Mouse (Mus musculus) CD8-positive naive resting alpha-beta T cell, adult 57 days (primary cell): Measurements from ENCODE around the gene Rap1gap2. TPM values are rescaled to one million over a fixed set of nuclear protein-coding genes. Genes with fewer than 3 reads are reported as not detected.

Experiments used
- total RNA-seq: library from RNA; stranded (reverse); gene quantifications from one replicate; pipeline ENCODE4 v1.2.4, GENCODE M21; 2023

The Rap1gap2 gene
- total RNA-seq, result 8.3 TPM

DNA sequence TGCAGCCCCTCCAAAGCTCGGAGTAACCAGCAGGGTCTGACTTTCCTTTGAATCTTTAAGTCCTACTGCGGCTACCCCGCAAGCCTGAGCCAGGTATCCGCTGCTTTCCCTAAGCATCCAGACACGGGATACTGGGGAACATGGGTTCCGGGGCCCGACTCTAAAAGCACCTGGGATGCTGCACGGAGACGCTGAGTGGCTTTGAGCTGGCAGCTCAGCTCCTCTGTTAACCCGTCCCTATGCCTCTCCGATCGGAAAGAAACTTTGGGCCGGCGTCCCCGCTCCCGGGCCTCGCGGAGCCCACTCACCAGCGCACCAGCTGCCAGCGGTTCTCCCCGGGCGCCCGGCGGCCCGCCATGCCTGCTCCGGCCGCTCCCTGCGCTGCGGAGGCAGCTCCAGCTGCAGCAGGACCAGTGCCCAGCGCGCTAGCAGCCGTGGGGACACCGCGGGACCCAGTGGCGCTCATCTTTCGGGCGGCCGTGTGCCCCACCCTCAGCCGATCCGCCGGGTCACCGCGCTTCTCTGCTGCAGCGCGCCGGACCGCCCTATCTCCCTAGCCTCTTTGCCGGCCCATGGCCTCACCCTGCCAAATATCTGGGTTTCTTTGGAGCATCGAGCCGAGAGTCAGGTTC lies at the start of gene Rap1gap2:
Gene Rap1gap2 (minus strand): TSS at position 371 of the 632 bp plus-strand sequence.

DNA sequence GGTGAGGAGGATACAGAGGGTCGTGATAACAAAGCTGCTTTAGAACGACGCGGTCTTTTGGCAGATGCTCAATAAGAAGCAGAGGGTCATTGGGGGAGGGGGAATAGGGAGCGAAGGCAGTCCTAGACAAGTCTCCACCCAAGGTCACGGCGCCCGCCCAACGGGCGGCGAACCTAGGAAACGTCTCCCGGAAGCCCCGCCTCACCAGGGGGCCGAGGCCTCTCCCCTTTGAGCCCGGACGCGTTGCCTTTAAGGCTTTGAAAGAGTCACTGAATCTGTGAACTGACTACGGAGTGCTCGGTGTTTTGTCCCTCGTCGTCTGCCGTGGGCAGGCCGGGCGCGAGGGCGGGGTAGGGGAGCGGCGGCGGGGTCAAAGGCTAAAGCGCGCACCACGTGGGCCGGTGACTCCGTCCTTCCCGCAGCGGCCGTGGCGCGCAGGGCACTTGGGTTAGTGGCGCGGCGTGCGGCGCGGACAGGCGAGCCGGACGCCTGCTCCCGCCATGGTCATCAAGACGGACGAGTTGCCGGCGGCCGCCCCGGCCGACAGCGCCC lies 38.5 kb upstream of the Rap1gap2 start, which contains the start of gene Cluh:
Gene Cluh (plus strand): TSS at position 401 of the 552 bp plus-strand sequence.

DNA sequence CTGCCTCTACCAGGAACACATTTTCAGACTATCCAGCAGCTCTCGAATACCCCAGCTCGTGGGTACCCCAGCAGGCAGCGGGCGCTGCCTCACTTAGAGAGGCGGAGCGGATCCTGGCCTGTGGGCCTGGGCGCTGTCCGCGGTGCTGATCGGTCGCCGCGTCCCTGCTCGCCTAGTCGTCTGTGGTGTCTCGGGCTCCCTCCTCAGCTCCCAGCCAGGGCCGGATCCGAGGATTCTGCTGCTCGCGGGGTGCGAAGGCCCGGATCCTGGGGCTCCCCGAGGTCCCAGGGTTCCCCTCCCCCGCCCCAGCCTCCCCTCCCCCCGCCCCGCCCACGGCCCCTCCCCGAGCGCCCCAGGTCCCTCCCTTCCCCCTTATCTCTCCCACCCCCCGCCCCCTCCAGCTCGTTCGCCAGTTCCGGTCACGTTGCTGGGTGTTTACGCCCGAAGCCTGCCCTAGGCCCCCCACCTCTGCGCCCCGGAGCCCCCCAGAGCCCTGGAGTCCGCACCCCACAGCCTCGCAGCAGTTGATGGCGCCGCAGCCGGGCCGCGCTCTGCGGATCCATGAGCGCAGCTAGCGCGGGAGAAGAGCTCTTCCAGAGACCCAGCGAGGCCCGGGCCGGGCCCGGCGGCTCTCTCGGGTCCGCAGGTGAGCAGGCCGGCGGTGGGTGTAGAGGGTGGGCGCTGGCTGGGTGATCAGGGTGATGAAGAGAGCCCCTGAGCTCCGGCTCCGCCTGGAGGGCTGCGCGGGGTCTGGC lies 8.7 kb upstream of the Rap1gap2 start, which contains the start of gene Ccdc92b:
Gene Ccdc92b (plus strand): TSS at position 405 of the 755 bp plus-strand sequence.

DNA sequence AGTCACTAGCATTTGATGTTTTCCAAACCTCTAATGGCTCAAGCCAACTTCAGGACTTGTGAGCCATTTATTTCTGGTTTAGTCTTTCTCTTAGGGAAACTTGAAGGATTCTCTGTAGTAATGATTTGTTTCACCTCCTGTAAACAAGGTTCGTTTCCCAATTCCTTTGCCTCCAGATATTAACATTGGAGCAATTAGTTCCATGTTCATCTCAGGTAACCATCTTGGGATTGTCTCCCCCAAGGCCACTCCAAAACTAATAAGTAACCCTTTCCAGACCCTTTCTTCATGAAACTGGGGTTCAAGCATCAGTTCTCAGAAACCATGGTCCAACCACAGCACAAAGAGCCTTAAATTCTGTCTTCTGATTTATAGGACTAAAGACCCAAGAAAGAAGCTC lies 248.9 kb downstream of the Rap1gap2 start, which contains the start of gene Olfr412:
Gene Olfr412 (plus strand): TSS at position 301 of the 400 bp plus-strand sequence.

DNA sequence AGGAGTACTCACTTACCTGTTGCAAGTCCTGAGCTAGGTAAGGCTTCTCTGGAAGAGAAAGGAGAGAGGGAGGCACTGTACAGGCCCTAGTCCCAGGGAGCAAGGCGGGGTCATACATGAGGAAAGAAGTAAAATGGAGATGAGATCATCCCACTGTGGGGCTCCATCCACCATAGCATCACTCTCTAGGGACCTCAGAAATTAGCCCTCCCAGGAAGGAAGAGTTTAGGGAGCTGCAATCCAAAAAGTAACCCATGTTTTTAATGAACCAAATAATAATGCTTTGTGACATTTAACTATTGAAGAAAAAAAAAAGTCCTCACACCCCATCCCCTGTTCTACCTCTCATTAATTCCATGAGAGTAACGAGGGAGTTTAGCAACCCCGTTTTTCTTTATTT lies 258.2 kb downstream of the Rap1gap2 start, which contains the start of gene Olfr411:
Gene Olfr411 (minus strand): TSS at position 101 of the 400 bp plus-strand sequence.

DNA sequence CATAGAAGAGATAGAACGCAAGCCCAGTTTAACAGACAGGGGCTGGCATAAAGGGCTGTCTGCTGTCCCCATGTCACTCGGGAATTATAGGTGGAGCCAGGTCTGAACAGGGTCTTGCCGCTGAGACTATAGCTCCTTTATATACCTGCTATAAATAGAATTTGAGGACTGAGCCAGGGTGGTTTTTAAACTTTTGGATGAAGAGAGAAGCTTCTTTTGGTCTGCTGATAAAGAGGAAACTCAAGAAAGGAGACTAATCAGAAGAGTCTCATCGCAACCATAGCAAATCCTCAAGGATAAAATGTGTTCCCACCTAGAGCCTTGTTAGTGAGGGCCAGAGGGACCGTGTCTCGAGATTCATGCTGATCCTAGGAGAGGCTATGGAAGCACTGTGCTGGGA lies 272.8 kb downstream of the Rap1gap2 start, which contains the start of gene Olfr410:
Gene Olfr410 (minus strand): TSS at position 101 of the 400 bp plus-strand sequence.

Other genes starting within 250 kb of the Rap1gap2 start
- gene Olfr412, start 248.8 kb downstream of the Rap1gap2 start, total RNA-seq, result not detected
- gene Ccdc92b, start 8.7 kb upstream of the Rap1gap2 start, total RNA-seq, result not detected
- gene Cluh, start 38.6 kb upstream of the Rap1gap2 start, total RNA-seq, result 41.6 TPM
- gene Pafah1b1, start 113.8 kb upstream of the Rap1gap2 start, total RNA-seq, result 126 TPM
- 43.3 TPM for gene Mettl16, start 159.9 kb upstream of the Rap1gap2 start, total RNA-seq
- 65.3 TPM for gene Mnt, start 220.0 kb upstream of the Rap1gap2 start, total RNA-seq